Mouse (Mus musculus) ovary, postnatal 10 days (tissue): ENCODE measurements at regions not wholly inside any gene's neighbourhood (a gene's known extent, or its start where the extent isn't known, plus 50 kb on each side); places are given as distances from the start of the nearest gene placed in this dataset.
"Not testable (repeated sequence)": the region's sequence is repeated elsewhere in the genome, so short reads cannot be mapped to it uniquely, and the experiment has no call there.

Experiments used
- DNase-seq: peaks from one replicate; pipeline ENCODE4 v3.0.0; 2022; ENCODE audit warnings: low spot score

- no peak for DNase-seq
These were observed 140.7 kb upstream of the Gm12728 start for GRCm38 (mm10) chr4:105648820-105649446.

DNA sequence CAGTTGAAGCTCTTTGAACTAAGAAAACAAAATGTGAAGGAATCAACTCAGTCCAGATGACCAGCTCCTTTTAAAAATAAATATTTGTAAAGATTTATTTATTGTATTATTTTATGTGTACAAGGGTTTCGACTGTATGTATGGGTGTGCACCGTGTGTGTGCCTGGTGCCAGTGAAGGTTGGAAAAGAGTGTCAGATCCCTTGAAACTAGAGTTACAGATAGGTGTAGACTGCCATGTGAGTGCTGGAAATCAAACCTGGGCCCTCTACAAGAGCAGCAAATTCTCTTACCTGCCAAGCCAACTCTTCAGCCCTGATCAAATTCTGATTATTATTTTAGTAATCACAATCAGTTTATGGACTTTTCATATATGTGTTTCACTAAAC is 140.2 kb upstream of the Gm12728 start:
- no peak for DNase-seq

DNA sequence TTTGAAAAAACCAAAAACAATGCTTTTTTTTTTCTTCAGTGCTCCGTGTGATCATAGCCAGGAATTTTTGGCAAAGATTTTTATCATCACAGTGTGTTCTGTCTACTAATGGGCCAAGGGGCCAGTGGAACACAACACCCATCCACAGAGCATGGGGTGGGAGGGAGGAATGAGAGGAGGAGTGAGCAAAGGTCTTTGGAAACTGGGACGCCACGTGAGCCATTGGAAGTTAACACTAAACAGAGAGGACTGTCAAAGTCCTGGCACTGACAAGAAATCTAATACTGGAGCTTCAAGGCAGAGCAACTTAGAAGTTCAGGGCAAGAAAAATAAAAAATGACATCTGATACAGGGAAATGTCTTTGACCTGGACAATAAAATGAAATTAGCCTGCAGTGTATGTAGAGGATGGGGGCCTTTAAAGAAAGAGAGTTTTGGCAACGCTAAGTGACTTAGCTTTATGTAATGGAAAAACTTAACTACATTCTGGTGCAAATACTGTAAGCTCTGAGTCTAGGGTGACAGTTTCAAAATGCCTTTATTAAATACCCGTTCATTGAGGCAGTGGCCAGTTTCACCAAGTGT is 133.5 kb upstream of the Gm12728 start:
- DNase-seq, result no peak

- no peak for DNase-seq
These were observed 131.1 kb upstream of the Gm12728 start for GRCm38 (mm10) chr4:105658581-105658980.

- no peak for DNase-seq
These were observed 113.0 kb upstream of the Gm12728 start for GRCm38 (mm10) chr4:105676690-105677089.

DNA sequence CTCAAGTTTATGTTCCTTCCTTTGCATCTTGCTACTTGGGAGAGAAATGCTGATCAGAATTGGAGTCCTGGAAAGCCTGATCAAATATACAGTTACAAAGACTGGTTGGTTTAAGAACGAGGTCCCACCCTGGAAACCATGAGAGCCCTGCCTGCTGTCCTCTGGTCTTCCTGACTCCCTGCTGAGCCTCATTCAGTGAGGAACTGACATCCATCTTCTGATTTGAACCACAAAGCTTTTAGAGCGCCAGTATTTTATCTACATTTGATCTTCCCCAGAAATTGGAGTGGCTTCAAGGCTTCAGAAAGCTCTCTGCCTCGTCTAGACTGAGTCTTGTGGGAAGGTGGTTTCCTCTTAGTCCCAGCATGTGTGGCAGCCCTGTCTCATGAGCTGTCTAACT is 99.0 kb upstream of the Gm12728 start:
- no peak for DNase-seq

DNA sequence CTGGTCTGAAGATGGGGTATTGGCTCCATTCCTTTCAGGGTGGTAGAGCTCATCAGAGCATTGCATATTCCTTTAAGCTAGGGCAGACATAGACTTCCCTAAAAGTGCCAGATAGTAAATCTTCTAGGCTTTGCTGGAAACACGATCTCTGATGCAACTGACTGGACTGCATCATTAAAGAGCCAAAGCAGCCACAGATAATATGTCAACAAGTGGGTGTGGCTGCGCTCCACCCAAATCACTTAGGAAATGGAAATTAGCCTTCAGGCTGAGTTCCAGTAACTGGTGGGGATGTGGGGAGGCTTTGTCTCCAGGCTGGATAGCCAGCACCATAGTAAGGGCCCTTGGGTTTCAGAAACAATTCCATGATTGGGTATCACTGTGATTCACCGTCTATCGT is 97.3 kb upstream of the Gm12728 start:
- no peak for DNase-seq

DNA sequence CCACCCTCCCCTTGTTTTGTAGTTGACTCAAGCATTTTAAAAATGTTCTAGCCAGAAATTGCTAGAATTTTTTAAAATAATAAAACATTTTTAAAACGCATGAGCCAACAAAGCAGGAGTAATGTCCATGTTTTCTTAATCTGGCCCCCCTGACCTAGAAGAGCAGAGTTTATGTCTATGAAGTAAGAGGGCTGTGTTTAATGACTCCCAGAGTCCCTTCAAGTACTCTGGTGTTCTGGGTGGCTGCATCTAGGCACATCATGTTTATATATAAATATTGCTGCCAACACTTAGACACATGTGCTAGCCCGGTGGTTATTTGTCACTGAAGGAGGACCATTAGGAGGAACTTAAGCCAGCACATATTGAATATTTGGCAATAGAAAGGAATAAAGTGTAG is 93.8 kb upstream of the Gm12728 start:
- no peak for DNase-seq

GRCm38 (mm10) chr4:105697123-105697522 is 92.5 kb upstream of the Gm12728 start:
- DNase-seq, result no peak

DNA sequence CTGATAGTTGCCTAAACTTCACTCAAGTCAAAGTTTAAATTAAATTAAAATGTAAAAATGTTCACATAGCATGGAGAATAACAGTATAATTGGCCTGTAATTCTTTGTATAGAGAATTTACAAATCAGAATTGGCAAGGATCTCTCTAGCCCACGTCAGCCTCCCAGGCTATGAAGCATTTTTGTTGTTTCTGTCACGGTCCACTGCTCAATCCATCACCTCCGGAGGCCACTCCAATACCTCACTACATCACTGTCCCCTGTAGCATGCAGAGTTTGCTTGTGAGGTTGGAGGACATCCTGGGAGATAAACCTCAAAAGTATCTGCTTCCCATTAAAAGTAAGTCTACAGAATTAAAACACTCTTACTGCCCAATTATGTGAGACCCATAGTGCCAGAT is 87.6 kb upstream of the Gm12728 start:
- no peak for DNase-seq

GRCm38 (mm10) chr4:105703408-105703807 is 86.3 kb upstream of the Gm12728 start:
- DNase-seq, result no peak

DNA sequence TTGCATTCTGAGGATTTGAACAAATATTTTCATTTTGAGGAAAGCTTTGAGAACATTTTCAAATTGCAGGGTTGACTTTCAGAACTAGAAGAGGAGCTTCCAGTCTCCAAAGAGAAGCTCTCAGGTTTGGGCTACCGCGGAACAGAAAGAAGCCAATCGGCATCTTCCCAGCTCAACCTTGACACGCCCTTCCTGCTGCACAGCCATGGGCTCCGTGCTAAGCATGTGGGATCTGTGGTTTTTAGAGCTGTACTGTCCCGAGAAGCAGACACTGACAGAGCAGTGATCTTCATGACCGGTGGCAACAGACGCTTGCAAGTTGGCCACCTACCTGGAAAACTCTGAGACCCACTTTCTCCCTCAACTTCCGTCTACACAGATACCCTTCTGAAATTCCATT is 85.4 kb upstream of the Gm12728 start:
- DNase-seq, result no peak

DNA sequence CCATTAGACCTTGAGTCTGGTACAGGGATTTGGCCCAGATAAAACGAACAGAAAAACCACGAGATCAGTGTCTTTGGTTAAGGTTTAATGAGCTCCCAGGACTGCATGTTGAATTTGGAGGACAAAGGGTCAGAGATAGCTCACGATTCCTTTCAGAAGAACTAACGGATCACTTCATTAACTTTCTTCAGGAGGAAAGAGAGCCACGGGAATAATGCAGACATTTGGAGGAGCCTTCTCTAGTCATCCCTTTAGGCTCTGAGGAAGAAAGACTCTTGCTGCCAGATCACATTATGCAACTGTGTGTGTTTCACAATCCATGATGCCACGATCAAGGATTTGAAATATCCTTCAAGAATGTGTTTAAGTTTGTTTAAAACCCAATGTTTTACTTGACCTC is 83.7 kb upstream of the Gm12728 start:
- no peak for DNase-seq

GRCm38 (mm10) chr4:105708080-105708796 is 81.4 kb upstream of the Gm12728 start:
- DNase-seq, result no peak

- DNase-seq, result no peak
These were observed 75.7 kb upstream of the Gm12728 start for GRCm38 (mm10) chr4:105713956-105714355.

- no peak for DNase-seq
These were observed 71.6 kb upstream of the Gm12728 start for GRCm38 (mm10) chr4:105718080-105718479.

GRCm38 (mm10) chr4:105728696-105729095 is 61.0 kb upstream of the Gm12728 start:
- DNase-seq, result no peak

GRCm38 (mm10) chr4:105730900-105731299 is 58.8 kb upstream of the Gm12728 start:
- no peak for DNase-seq

DNA sequence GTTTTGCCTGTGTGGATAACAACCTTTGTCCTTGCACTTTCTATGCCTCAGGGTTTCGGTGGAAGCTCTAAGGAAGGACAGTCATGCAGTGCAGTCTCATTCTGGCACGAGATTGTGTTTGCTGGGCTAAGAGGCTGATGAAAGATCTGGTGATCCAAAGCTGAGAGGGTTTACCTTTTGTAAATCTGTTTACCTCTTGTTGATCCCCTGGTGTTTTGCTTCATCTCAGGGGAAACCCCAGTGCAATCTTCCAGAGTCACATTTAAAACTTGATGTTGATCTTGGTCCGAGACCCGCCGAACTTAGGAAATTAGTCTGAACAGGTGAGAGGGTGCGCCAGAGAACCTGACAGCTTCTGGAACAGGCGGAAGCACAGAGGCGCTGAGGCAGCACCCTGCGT is 54.6 kb upstream of the Gm12728 start:
- not testable (repeated sequence) for DNase-seq
